Mouse (Mus musculus): Measurements from ENCODE around the gene Olfr948.

The Olfr948 gene

GRCm38 (mm10) chr9:39325945-39326344, at the start of gene Olfr948:
TSS of gene Olfr948 (minus strand) at chr9:39326045.
- no peak for DNase-seq (ENCODE audit: low read depth)

- no peak for DNase-seq (ENCODE audit: low read depth)
Observed at GRCm38 (mm10) chr9:39287136-39287535, 38.7 kb downstream of the Olfr948 start.

- DNase-seq (ENCODE audit: low read depth) = no peak
Observed at GRCm38 (mm10) chr9:39276718-39277117, 49.1 kb downstream of the Olfr948 start, which contains the start of gene Olfr945. TSS of gene Olfr945 (minus strand) at chr9:39276818.
